Mouse (Mus musculus) thymus, adult 2 months (tissue): Measurements from ENCODE around the gene Hist1h4f.

Experiments used
- CTCF ChIP-seq: fragments of 200-500 bp; IDR thresholded peaks from 2 replicates; pipeline ENCODE4 v1.5.1; 2012; ENCODE audit warnings: mild to moderate bottlenecking, control low read depth, low read length, moderate library complexity, borderline replicate concordance; ENCODE audit not compliant: control insufficient read depth, poor library complexity, insufficient read depth; ENCODE audit errors: extremely low read depth
- POLR2A ChIP-seq: fragments of 200-500 bp; IDR thresholded peaks from 2 replicates; pipeline ENCODE4 v1.6.1; 2012; ENCODE audit warnings: mild to moderate bottlenecking, low read length, control low read depth, moderate library complexity; ENCODE audit not compliant: control insufficient read depth, poor library complexity, insufficient read depth; ENCODE audit errors: extremely low read depth

DNA sequence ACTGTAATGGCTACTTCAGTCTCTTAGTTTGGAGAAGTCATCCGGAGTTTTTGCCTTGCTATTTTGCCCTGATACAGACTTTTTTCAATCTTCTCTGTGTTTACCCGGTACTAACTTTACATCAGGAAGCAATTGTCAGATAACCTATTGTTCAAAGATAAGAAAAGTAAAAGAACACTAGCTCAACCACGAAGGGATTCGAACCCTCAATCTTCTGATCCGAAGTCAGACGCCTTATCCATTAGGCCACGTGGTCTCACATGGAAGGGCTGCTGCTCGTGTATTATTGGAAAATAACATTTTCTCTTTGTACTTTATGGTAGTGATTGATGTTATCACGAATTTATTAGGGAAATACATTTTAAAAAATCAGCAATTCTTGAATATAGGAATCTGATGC lies 47.7 kb downstream of the Hist1h4f start:
- TF ChIP-seq POLR2A (no peak), CTCF (no peak)
